Mouse (Mus musculus): ENCODE measurements around the gene Mat2a.

Mat2a gene

DNA sequence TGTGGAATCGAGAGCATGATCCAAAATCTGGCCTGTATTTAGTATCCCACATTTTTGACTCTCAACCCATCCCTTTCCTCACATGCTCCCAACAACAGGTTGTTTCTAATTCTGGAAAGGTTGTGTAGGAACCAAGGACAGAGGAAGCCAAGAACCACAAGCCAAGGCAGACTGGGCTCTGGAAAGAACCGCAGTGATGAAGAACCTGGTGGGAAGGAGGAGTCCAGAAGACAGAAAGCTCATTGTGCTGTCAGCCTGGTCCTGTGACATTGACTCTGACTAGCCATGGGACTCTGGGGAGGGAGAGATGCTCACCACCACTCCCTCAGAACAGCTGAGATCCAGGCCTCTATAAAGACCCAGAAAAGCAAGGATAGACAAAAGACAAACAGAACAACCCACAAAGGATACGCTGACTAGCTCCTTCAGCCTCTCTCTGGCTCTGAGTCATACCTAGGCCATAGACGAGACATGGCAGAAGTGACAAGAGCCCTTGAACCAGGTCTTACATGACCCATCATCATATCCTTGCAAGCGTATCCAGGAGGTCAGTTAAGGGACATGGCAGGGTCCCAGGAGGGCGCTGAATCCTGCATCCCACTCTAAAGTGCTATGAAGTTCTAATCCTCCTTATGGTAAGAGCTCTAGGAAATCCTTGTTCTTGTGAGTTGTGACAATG, 56.1 kb downstream of the Mat2a start:
- no peak for DNase-seq (ENCODE audit: low spot score)
